Mouse (Mus musculus): ENCODE measurements around the gene Sag. TPM values are rescaled to one million over a fixed set of nuclear protein-coding genes. Genes with fewer than 3 reads are reported as not detected.

Sag gene
- total and polyA plus RNA-seq, 3 experiments = 0.19 to 2.0 (median 1.0) TPM

DNA sequence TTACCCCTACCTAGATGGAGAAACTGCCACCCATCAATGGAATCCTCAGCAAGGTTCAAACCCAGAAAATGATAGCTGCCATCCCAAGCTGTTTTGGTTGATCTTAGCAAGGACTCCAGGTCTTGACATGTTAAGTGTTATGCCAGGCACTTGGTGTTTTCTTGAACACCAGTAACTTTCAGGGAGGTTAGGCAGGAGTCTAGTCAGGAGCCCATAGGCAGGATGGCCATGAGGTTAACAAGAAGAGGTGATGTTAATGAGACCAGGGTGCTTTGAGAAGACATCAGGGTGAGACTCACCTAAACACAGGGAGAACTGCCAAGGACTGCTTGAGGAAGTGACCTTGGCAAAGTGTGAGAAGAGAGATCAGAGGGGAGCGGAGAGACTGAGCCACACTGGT, 54.6 kb downstream of the Sag start:
- no peak overlapping the region for H3K27ac ChIP-seq (ENCODE audit: insufficient read depth, low read depth)
- H3K4me2 ChIP-seq (ENCODE audit: insufficient read depth, low read depth, poor library complexity, severe bottlenecking) = no peak overlapping the region
- no peak for DNase-seq (ENCODE audit: extremely low read depth)
- no peaks in the 10 kb centered on the region for H3K9me3 ChIP-seq (replicated peaks; ENCODE audit: low read length)
- dilution Hi-C loops (cut with MboI; ENCODE audit: extremely low pct_ligation_motif_present, extremely low pct_unique_long_range_greater_than_20kb, low sequenced_read_pairs) (no loop called here), in situ Hi-C loops (cut with MboI; ENCODE audit: low pct_ligation_motif_present, low pct_unique_long_range_greater_than_20kb, low sequenced_read_pairs) (no loop called here)
- TF ChIP-seq HCFC1 (IDR thresholded peaks at IDR 0.05; ENCODE audit: low read depth, low read length) (no peak), EP300 (IDR thresholded peaks at IDR 0.05; ENCODE audit: low read length) (no peak), IRF4 (IDR thresholded peaks at IDR 0.05; ENCODE audit: low read depth, low read length) (no peak), POLR2A (IDR thresholded peaks at IDR 0.05; ENCODE audit: low read depth, low read length) (no peak), MYC (IDR thresholded peaks at IDR 0.05; ENCODE audit: low read depth, low read length) (no peak), CHD1 (IDR thresholded peaks at IDR 0.05; ENCODE audit: low read depth, low read length) (no peak), SIN3A (IDR thresholded peaks at IDR 0.05; ENCODE audit: low read length) (no peak), JUN (IDR thresholded peaks at IDR 0.05; ENCODE audit: insufficient read depth, low read depth, low read length) (no peak), USF1 (IDR thresholded peaks at IDR 0.05; ENCODE audit: low read depth, low read length) (no peak), PAX5 (IDR thresholded peaks at IDR 0.05; ENCODE audit: low read length) (no peak), ETS1 (conservative IDR thresholded peaks at IDR 0.05; ENCODE audit: low read depth, low read length) (no peak), NRF1 (IDR thresholded peaks at IDR 0.05; ENCODE audit: low read depth, low read length) (no peak), KAT2A (IDR thresholded peaks at IDR 0.05; ENCODE audit: insufficient replicate concordance, low read length) (no peak), SMC3 (IDR thresholded peaks at IDR 0.05; ENCODE audit: low read depth, low read length) (no peak), TCF12 (IDR thresholded peaks at IDR 0.05; ENCODE audit: low read depth, low read length) (no peak), RAD21 (IDR thresholded peaks at IDR 0.05; ENCODE audit: low read depth, low read length) (no peak), CTCF (conservative IDR thresholded peaks at IDR 0.05 in 1 of 2, IDR thresholded peaks at IDR 0.05 in 1 of 2; ENCODE audit: low read depth in 2 of 2, low read length in 2 of 2) (no peak), GABPA (IDR thresholded peaks at IDR 0.05; ENCODE audit: insufficient replicate concordance, low read depth, low read length) (no peak)
- H3K4me3 ChIP-seq (replicated peaks in 1 of 3; ENCODE audit: low read depth in 2 of 3, low read length in 2 of 3, poor library complexity in 1 of 3) = peak overlapping the region in 1 of 3 experiments; percentile 37
- peaks cover 34 to 72% of the 10 kb centered on the region in 2 experiments for H3K4me1 ChIP-seq (ENCODE audit: control insufficient read depth in 1 of 2, insufficient read depth in 2 of 2)
- peaks cover 93% of the 10 kb centered on the region for H3K79me2 ChIP-seq (replicated peaks; ENCODE audit: control insufficient read depth, extremely low read depth, insufficient read depth, poor library complexity, severe bottlenecking)
- no peaks in the 10 kb centered on the region for H3K27me3 ChIP-seq (replicated peaks)
- no peak overlapping the region for H3K9ac ChIP-seq (ENCODE audit: insufficient read depth, low read depth)
- peaks cover 0 to 25% of the 10 kb centered on the region in 2 experiments for H3K36me3 ChIP-seq (replicated peaks in 1 of 2; ENCODE audit: control insufficient read depth in 1 of 2, insufficient read depth in 1 of 2, low read length in 1 of 2)

DNA sequence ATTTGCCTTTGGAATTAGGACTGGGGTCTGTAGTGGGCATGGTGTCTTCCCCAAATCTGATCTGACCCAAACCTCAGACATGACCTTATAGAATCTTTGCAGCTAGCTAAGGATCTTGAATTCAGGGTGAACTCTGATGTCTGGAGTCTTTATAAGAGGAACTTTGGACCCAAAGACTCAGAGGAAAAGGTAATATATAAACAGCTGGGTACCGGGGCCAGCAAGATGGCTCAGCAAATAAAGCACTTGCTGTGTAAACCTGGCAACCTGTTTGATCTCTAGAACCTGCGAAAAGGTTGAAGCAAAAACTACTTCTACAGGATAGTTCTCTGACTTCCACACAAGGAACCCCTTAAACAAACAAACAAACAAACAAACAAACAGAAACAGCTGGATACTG, 55.0 kb downstream of the Sag start:
- dilution Hi-C loops (cut with MboI; ENCODE audit: extremely low pct_ligation_motif_present, extremely low pct_unique_long_range_greater_than_20kb, low sequenced_read_pairs) (no loop called here), in situ Hi-C loops (cut with MboI; ENCODE audit: low pct_ligation_motif_present, low pct_unique_long_range_greater_than_20kb, low sequenced_read_pairs) (no loop called here)
- TF ChIP-seq ZNF384 (IDR thresholded peaks at IDR 0.05; ENCODE audit: low read depth, low read length) (no peak), BHLHE40 (IDR thresholded peaks at IDR 0.05; ENCODE audit: low read depth, low read length) (no peak), TBP (conservative IDR thresholded peaks at IDR 0.05; ENCODE audit: low read depth, low read length) (no peak), NRF1 (IDR thresholded peaks at IDR 0.05; ENCODE audit: low read depth, low read length) (no peak), TCF12 (IDR thresholded peaks at IDR 0.05; ENCODE audit: low read depth, low read length) (no peak), MAFK (IDR thresholded peaks at IDR 0.05; ENCODE audit: insufficient replicate concordance, low read length) (no peak), ELF1 (IDR thresholded peaks at IDR 0.05; ENCODE audit: low read depth, low read length) (no peak), MEF2A (IDR thresholded peaks at IDR 0.05; ENCODE audit: borderline replicate concordance, low read depth, low read length) (no peak), JUND (conservative IDR thresholded peaks at IDR 0.05; ENCODE audit: low read depth, low read length) (no peak), MXI1 (IDR thresholded peaks at IDR 0.05; ENCODE audit: low read depth, low read length) (no peak), SMC3 (IDR thresholded peaks at IDR 0.05; ENCODE audit: low read depth, low read length) (no peak), CTCF (conservative IDR thresholded peaks at IDR 0.05 in 1 of 2, IDR thresholded peaks at IDR 0.05 in 1 of 2; ENCODE audit: low read depth in 2 of 2, low read length in 2 of 2) (no peak), HCFC1 (IDR thresholded peaks at IDR 0.05; ENCODE audit: low read depth, low read length) (no peak), ZC3H11A (IDR thresholded peaks at IDR 0.05; ENCODE audit: low read depth, low read length) (no peak), MYC (IDR thresholded peaks at IDR 0.05; ENCODE audit: low read depth, low read length) (no peak), SIN3A (IDR thresholded peaks at IDR 0.05; ENCODE audit: low read length) (no peak), UBTF (IDR thresholded peaks at IDR 0.05; ENCODE audit: low read depth, low read length) (no peak), E2F4 (IDR thresholded peaks at IDR 0.05; ENCODE audit: insufficient replicate concordance, low read depth, low read length) (no peak), CHD1 (IDR thresholded peaks at IDR 0.05; ENCODE audit: low read depth, low read length) (no peak), RAD21 (IDR thresholded peaks at IDR 0.05; ENCODE audit: low read depth, low read length) (no peak)

More for the DNA sequence above, 55.0 kb downstream of the Sag start:
- H3K9ac ChIP-seq (ENCODE audit: insufficient read depth, low read depth) = no peak overlapping the region
- H3K27ac ChIP-seq (ENCODE audit: insufficient read depth, low read depth) = no peak overlapping the region
- peak overlapping the region in 1 of 3 experiments; percentile 37 for H3K4me3 ChIP-seq (replicated peaks in 1 of 3; ENCODE audit: low read depth in 2 of 3, low read length in 2 of 3, poor library complexity in 1 of 3)
- H3K79me2 ChIP-seq (replicated peaks; ENCODE audit: control insufficient read depth, extremely low read depth, insufficient read depth, poor library complexity, severe bottlenecking) = peaks cover 94% of the 10 kb centered on the region
- peaks cover 0 to 25% of the 10 kb centered on the region in 2 experiments for H3K36me3 ChIP-seq (replicated peaks in 1 of 2; ENCODE audit: control insufficient read depth in 1 of 2, insufficient read depth in 1 of 2, low read length in 1 of 2)
- peaks cover 34 to 77% of the 10 kb centered on the region in 2 experiments for H3K4me1 ChIP-seq (ENCODE audit: control insufficient read depth in 1 of 2, insufficient read depth in 2 of 2)
- no peaks in the 10 kb centered on the region for H3K9me3 ChIP-seq (replicated peaks; ENCODE audit: low read length)
- no peaks in the 10 kb centered on the region for H3K27me3 ChIP-seq (replicated peaks)
- no peak for DNase-seq (ENCODE audit: extremely low read depth)
- H3K4me2 ChIP-seq (ENCODE audit: insufficient read depth, low read depth, poor library complexity, severe bottlenecking) = no peak overlapping the region
